Mouse (Mus musculus): ENCODE data around the gene Map3k9. TPM values are rescaled to one million over a fixed set of nuclear protein-coding genes. Genes with fewer than 3 reads are reported as not detected.
A peak's percentile ranks its signal among the peaks of the same experiment; 100 is the strongest.

Map3k9 gene
- total RNA-seq (2014; fragmentation: Nextera tagmentation) (1.2 TPM in 1 of 2 replicates, not detected in the other), total RNA-seq (2017) (0.72 and 0.73 TPM in 2 replicates)

DNA sequence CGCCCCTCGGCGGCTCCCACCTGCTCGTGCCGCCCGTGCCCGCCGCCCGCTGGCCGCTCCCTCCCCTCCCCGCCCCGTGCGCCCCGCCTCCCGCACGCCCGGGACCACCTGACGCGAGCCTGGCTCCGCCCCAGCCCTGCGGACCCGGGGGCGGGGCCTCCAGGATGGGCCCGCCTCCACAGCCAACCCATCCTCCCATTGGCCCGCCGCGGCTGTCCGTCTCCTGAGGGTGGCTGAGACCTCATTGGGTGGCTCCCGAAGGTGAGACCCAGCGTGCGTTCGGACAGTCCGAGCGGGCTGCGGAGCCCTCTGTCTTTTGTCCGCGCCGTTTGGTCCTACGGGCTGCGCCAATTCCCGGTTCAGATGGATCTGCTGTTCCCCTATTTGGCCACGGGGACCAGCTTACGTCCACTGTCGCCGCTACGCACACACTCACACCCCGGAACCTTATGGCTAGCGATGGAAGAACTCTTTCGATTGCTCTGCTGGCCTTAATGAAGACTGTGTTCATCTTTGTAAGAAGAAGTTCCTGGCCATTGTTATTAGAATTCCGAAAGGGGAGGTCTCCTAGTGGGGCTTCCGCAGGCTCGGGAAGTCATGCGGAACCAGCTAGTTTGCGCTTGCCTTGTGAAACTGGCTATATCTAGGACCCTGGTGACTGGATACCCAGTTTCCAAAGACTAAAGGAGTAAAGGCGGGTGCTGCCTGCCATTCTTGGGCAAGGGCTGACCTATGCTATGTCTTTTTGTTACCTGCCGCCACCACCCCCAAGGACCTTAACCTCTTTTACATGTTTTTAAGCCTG, at the start of gene Map3k9:
Gene Map3k9, minus strand, starts transcription at position 71 of the 805 bp plus-strand sequence.
- ATAC-seq (replicated peaks; ENCODE audit: poor library complexity, severe bottlenecking): peak; percentile 98

DNA sequence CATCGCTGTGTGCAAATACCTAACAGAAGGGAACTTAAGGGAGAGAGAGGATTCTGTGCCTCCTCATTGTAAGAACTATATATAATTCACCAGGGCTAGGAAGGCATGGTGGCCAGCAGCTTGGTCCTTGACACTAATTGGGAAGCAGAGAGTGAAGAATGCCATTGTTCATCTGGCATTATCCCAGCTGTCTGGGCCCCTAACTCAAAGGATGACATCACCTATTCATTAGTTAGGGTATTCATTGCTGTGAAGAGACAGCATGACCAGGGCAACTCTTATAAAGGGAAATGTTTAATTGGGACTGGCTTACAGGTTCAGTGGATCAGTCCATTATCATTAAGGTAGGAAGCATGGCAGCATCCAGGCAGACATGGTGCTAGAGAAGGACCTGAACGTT, 47.4 kb upstream of the Map3k9 start:
- no peak for ATAC-seq (replicated peaks; ENCODE audit: poor library complexity, severe bottlenecking)

- no peak for ATAC-seq (replicated peaks; ENCODE audit: poor library complexity, severe bottlenecking)
Measured at GRCm38 (mm10) chr12:81822778-81823480, 42.0 kb upstream of the Map3k9 start.

- peak; percentile 50 for ATAC-seq (replicated peaks; ENCODE audit: poor library complexity, severe bottlenecking)
Measured at GRCm38 (mm10) chr12:81822176-81822575, 41.2 kb upstream of the Map3k9 start.

DNA sequence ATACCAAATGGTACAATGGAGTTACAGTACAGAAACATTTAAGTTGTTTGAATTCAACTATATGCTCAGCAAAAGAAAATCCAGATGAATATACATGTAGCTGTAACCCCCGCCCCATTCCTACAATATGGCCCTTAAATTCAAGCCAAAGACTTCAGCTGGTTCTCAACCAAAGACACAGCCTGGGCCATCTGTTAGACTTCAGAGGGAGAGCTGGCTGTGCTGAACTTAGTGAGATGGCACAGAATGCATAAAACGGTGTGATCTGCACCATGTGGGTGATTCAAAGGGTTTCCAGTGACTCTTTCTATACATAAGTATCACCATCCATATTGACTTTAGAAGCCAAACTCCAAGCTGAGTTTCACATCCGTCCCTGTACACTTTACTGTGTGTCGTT, 39.7 kb upstream of the Map3k9 start:
- no peak for ATAC-seq (replicated peaks; ENCODE audit: poor library complexity, severe bottlenecking)

- ATAC-seq (replicated peaks; ENCODE audit: poor library complexity, severe bottlenecking): no peak
Measured at GRCm38 (mm10) chr12:81817126-81817505, 36.1 kb upstream of the Map3k9 start.

- no peak for ATAC-seq (replicated peaks; ENCODE audit: poor library complexity, severe bottlenecking)
Measured at GRCm38 (mm10) chr12:81816330-81817125, 35.6 kb upstream of the Map3k9 start.

GRCm38 (mm10) chr12:81814742-81815141, 33.8 kb upstream of the Map3k9 start:
- no peak for ATAC-seq (replicated peaks; ENCODE audit: poor library complexity, severe bottlenecking)

- ATAC-seq (replicated peaks; ENCODE audit: poor library complexity, severe bottlenecking): no peak
Measured at GRCm38 (mm10) chr12:81810417-81810816, 29.4 kb upstream of the Map3k9 start.

DNA sequence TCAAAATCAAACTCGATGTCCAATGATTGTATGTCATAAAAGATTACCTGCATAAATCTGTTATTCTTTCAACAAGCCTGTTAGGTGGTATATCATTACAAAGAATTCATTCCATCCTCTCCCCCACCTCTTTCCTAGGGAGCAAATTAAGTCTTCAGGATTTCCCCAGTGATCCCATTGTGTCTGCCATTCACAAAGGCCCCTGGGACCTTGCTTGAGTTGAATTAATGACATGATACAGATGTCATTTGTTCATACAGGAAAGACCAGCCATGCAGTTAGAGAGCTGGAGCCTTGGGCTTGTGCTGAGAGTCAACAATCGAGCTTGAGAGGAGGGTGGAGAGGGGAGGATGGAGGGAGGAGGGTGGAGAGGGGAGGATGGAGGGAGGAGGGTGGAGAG, 27.6 kb upstream of the Map3k9 start:
- no peak for ATAC-seq (replicated peaks; ENCODE audit: poor library complexity, severe bottlenecking)

DNA sequence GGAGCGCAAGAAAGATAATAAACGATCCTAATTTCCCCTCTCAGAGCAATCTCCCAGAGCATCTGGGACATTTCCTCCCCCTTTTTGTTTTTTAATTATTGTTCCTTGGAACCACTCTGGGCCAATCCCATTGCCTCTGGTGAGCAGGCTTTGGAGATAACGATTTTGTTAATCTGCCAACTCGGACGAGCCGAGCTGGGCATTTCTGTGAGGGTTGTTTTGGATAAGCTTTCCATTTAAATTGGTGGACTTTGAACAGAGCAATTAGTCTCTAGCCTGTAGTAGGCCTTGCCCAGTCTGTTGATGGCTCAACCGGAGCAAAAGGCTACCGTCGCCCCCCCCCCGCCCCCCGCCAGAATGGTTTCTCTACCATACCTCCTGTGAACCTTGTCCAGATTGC, 27.0 kb upstream of the Map3k9 start:
- ATAC-seq (replicated peaks; ENCODE audit: poor library complexity, severe bottlenecking): no peak

DNA sequence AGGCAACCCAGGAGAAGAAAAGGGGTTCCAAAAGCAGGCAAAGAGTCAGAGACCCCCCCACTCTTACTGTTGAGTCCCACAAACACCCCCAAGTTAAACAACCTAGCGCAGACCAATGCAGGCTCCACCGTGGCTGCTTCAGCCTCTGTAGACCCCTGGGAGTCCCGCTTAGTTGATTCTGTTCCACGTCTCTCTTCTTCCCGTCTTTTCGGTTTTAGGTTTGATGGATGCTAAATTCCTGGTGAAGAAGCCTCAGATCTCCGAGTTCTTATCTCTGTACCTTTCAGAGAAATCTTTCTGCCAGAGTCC, 26.5 kb upstream of the Map3k9 start:
- no peak for ATAC-seq (replicated peaks; ENCODE audit: poor library complexity, severe bottlenecking)

- peak; percentile 96 for ATAC-seq (replicated peaks; ENCODE audit: poor library complexity, severe bottlenecking)
Measured at GRCm38 (mm10) chr12:81806759-81807528, 26.0 kb upstream of the Map3k9 start.

- ATAC-seq (replicated peaks; ENCODE audit: poor library complexity, severe bottlenecking): no peak
Measured at GRCm38 (mm10) chr12:81806114-81806513, 25.1 kb upstream of the Map3k9 start.

- no peak for ATAC-seq (replicated peaks; ENCODE audit: poor library complexity, severe bottlenecking)
Measured at GRCm38 (mm10) chr12:81803803-81804202, 22.8 kb upstream of the Map3k9 start.

GRCm38 (mm10) chr12:81803016-81803415, 22.0 kb upstream of the Map3k9 start:
- ATAC-seq (replicated peaks; ENCODE audit: poor library complexity, severe bottlenecking): no peak

- ATAC-seq (replicated peaks; ENCODE audit: poor library complexity, severe bottlenecking): no peak
Measured at GRCm38 (mm10) chr12:81801134-81801533, 20.2 kb upstream of the Map3k9 start.

- ATAC-seq (replicated peaks; ENCODE audit: poor library complexity, severe bottlenecking): peak; percentile 83
Measured at GRCm38 (mm10) chr12:81796541-81796940, 15.6 kb upstream of the Map3k9 start.

GRCm38 (mm10) chr12:81792511-81793218, 11.7 kb upstream of the Map3k9 start:
- ATAC-seq (replicated peaks; ENCODE audit: poor library complexity, severe bottlenecking): peak; percentile 71

GRCm38 (mm10) chr12:81789499-81789898, 8.5 kb upstream of the Map3k9 start:
- no peak for ATAC-seq (replicated peaks; ENCODE audit: poor library complexity, severe bottlenecking)
